Mouse (Mus musculus) thymus, adult 2 months (tissue): ENCODE data around the gene Lcmt1.

Experiments
- CTCF ChIP-seq: fragments of 200-500 bp; IDR thresholded peaks from 2 replicates; pipeline ENCODE4 v1.5.1; 2012; ENCODE audit warnings: mild to moderate bottlenecking, control low read depth, low read length, moderate library complexity, borderline replicate concordance; ENCODE audit not compliant: control insufficient read depth, poor library complexity, insufficient read depth; ENCODE audit errors: extremely low read depth
- POLR2A ChIP-seq: fragments of 200-500 bp; IDR thresholded peaks from 2 replicates; pipeline ENCODE4 v1.6.1; 2012; ENCODE audit warnings: mild to moderate bottlenecking, low read length, control low read depth, moderate library complexity; ENCODE audit not compliant: control insufficient read depth, poor library complexity, insufficient read depth; ENCODE audit errors: extremely low read depth

GRCm38 (mm10) chr7:123459247-123459646 is 89.7 kb downstream of the Lcmt1 start:
- no peak for TF ChIP-seq CTCF
- TF ChIP-seq POLR2A: no peak
